In genomic region chr17:35782398-35782797, GRCm38 (mm10) we compare ENCODE assay signal across 10 mouse cellular contexts. TPM values are rescaled to one million over a fixed set of nuclear protein-coding genes. Genes with fewer than 3 reads are reported as not detected.
A peak's percentile ranks its signal among the peaks of the same experiment; 100 is the strongest.
DNase-seq lines count a peak whose midpoint lies in the region; ATAC-seq and TF ChIP-seq lines count a peak whose summit lies in the region.
"Had no signal": no experiment of that assay in that cellular context is flagged by ENCODE, and none has a peak within 500 bp of the region (broad histone marks: within the 10 kb centered on the region; RNA-seq: fewer than 3 reads in every experiment).

No protein-coding gene starts in this region.

- TF ChIP-seq CTCF in midbrain, postnatal 0 days (IDR thresholded peaks at IDR 0.05) = peak; percentile 36; the same call in 1 of the 2 replicates

- ATAC-seq in forebrain, embryonic 11.5 days (replicated peaks; ENCODE audit: low FRiP score) = no peak
- no peak for ATAC-seq in forebrain, embryonic 12.5 days (ENCODE audit: low FRiP score)
- no peak for ATAC-seq in liver, embryonic 11.5 days (replicated peaks; ENCODE audit: low FRiP score)
- no peak for ATAC-seq in midbrain, postnatal 0 days (ENCODE audit: low FRiP score)

- no peak overlapping the region for H3K27ac ChIP-seq in forebrain, embryonic 11.5 days (ENCODE audit: low read depth, low read length)
- H3K27ac ChIP-seq in forebrain, embryonic 12.5 days = no peak overlapping the region
- no peak overlapping the region for H3K27ac ChIP-seq in liver, embryonic 11.5 days (ENCODE audit: low read depth, low read length)
- H3K27ac ChIP-seq in midbrain, postnatal 0 days (ENCODE audit: low read depth, low read length) = no peak overlapping the region

- H3K4me1 ChIP-seq in forebrain, embryonic 11.5 days (replicated peaks; ENCODE audit: control insufficient read depth, insufficient read depth, low read length) = no peaks in the 10 kb centered on the region
- H3K4me1 ChIP-seq in forebrain, embryonic 12.5 days = no peaks in the 10 kb centered on the region
- H3K4me1 ChIP-seq in liver, embryonic 11.5 days (replicated peaks; ENCODE audit: control insufficient read depth, insufficient read depth, low read length) = peaks cover 11% of the 10 kb centered on the region; the same call in 1 of the 2 replicates
- H3K4me1 ChIP-seq in midbrain, postnatal 0 days (ENCODE audit: insufficient read depth, low read length) = no peaks in the 10 kb centered on the region

- no peaks in the 10 kb centered on the region for H3K36me3 ChIP-seq in forebrain, embryonic 11.5 days (ENCODE audit: control insufficient read depth, insufficient read depth, low read length)
- no peaks in the 10 kb centered on the region for H3K36me3 ChIP-seq in forebrain, embryonic 12.5 days (replicated peaks)
- H3K36me3 ChIP-seq in liver, embryonic 11.5 days (ENCODE audit: control insufficient read depth, insufficient read depth, low read length) = no peaks in the 10 kb centered on the region
- H3K36me3 ChIP-seq in midbrain, postnatal 0 days (ENCODE audit: insufficient read depth, low read length) = no peaks in the 10 kb centered on the region

- H3K4me3 ChIP-seq in forebrain, embryonic 11.5 days (ENCODE audit: low read depth, low read length) = no peak overlapping the region
- no peak overlapping the region for H3K4me3 ChIP-seq in forebrain, embryonic 12.5 days (replicated peaks)
- no peak overlapping the region for H3K4me3 ChIP-seq in liver, embryonic 11.5 days (ENCODE audit: low read depth, low read length)
- H3K4me3 ChIP-seq in midbrain, postnatal 0 days (ENCODE audit: low read depth, low read length) = no peak overlapping the region
- H3K4me3 ChIP-seq: erythroblast, embryonic 14.5 days had no signal

- no peaks in the 10 kb centered on the region for H3K27me3 ChIP-seq in forebrain, embryonic 11.5 days (ENCODE audit: control insufficient read depth, insufficient read depth, low read length)
- H3K27me3 ChIP-seq in forebrain, embryonic 12.5 days = no peaks in the 10 kb centered on the region
- no peaks in the 10 kb centered on the region for H3K27me3 ChIP-seq in liver, embryonic 11.5 days (replicated peaks; ENCODE audit: control insufficient read depth, insufficient read depth, low read length)
- no peaks in the 10 kb centered on the region for H3K27me3 ChIP-seq in midbrain, postnatal 0 days (ENCODE audit: insufficient read depth, low read length)

- no peak overlapping the region for H3K4me2 ChIP-seq in forebrain, embryonic 11.5 days (ENCODE audit: low read depth, low read length, severe bottlenecking)
- H3K4me2 ChIP-seq in forebrain, embryonic 12.5 days = no peak overlapping the region
- no peak overlapping the region for H3K4me2 ChIP-seq in liver, embryonic 11.5 days
- no peak overlapping the region for H3K4me2 ChIP-seq in midbrain, postnatal 0 days (ENCODE audit: low read depth, low read length, poor library complexity, severe bottlenecking)

- 71% methylated on average over 2 of the region's 2 CpGs for WGBS in forebrain, embryonic 11.5 days
- 79% methylated on average over 2 of the region's 2 CpGs for WGBS in forebrain, embryonic 12.5 days
- 67% methylated on average over 2 of the region's 2 CpGs for whole genome bisulfite sequencing in liver, embryonic 11.5 days
- 76% methylated on average over 2 of the region's 2 CpGs for WGBS in midbrain, postnatal 0 days

- no peaks in the 10 kb centered on the region for H3K9me3 ChIP-seq in forebrain, embryonic 11.5 days (ENCODE audit: control insufficient read depth, low read length)
- no peaks in the 10 kb centered on the region for H3K9me3 ChIP-seq in forebrain, embryonic 12.5 days
- H3K9me3 ChIP-seq in liver, embryonic 11.5 days (ENCODE audit: control insufficient read depth, low read length) = no peaks in the 10 kb centered on the region
- H3K9me3 ChIP-seq in midbrain, postnatal 0 days (ENCODE audit: low read length) = no peaks in the 10 kb centered on the region

- peak; percentile 63 for DNase-seq in forebrain, embryonic 11.5 days (ENCODE audit: low spot score)
- DNase-seq in liver (peak; percentile 34), R1 (ENCODE audit: low read depth, low spot score) (peak; percentile 59)
- DNase-seq in liver, embryonic 11.5 days (ENCODE audit: low spot score) = no peak
- no peak for DNase-seq in midbrain, postnatal 0 days (ENCODE audit: low spot score)
- no peak for DNase-seq in adrenal gland, adult 2 months
- no peak for DNase-seq in cerebellum, adult 9-10 months
- DNase-seq: heart, postnatal 4 days had no signal

- no peak overlapping the region for H3K9ac ChIP-seq in forebrain, embryonic 11.5 days (ENCODE audit: low read length)
- H3K9ac ChIP-seq in forebrain, embryonic 12.5 days = no peak overlapping the region
- H3K9ac ChIP-seq in liver, embryonic 11.5 days (ENCODE audit: low read depth, low read length) = no peak overlapping the region
- no peak overlapping the region for H3K9ac ChIP-seq in midbrain, postnatal 0 days (replicated peaks; ENCODE audit: low read length, poor library complexity, severe bottlenecking)

RNA-seq across cellular contexts. Expression of gene Ier3, which starts 39.1 kb away (rescaled TPM):
- polyA plus RNA-seq in forebrain, embryonic 11.5 days (2014; fragmentation: Nextera tagmentation; extraction: Ambion mirVana) = 2.4 and 3.5 TPM in 2 replicates
- polyA plus RNA-seq in forebrain, embryonic 12.5 days (2016; fragmentation: Nextera tagmentation; extraction: Ambion mirVana) = 4.9 and 5.3 TPM in 2 replicates
- polyA plus RNA-seq in liver, embryonic 11.5 days (2014; fragmentation: Nextera tagmentation; extraction: Ambion mirVana) = 9.4 and 9.9 TPM in 2 replicates
- 10.9 and 13.5 TPM in 2 replicates for total RNA-seq in midbrain, postnatal 0 days (2014; rRNA removed)
- polyA plus RNA-seq in midbrain, postnatal 0 days (2015; fragmentation: Nextera tagmentation; extraction: Ambion mirVana) = 12.2 and 16.0 TPM in 2 replicates
- total RNA-seq in adrenal gland, adult 2 months (2021) = 10 to 100 TPM in 1 of 2 experiments, 1 to 10 TPM in 1; 9.6 to 13.8 TPM
- polyA plus RNA-seq in adrenal gland, adult 2 months (2012; rRNA removed) = 17.1 and 17.6 TPM in 2 replicates

RNA-seq across cellular contexts. Expression of gene Flot1, which starts 40.6 kb away (rescaled TPM):
- polyA plus RNA-seq in forebrain, embryonic 11.5 days (2014; fragmentation: Nextera tagmentation; extraction: Ambion mirVana) = 48.5 and 49.5 TPM in 2 replicates
- polyA plus RNA-seq in forebrain, embryonic 12.5 days (2016; fragmentation: Nextera tagmentation; extraction: Ambion mirVana) = 53.7 and 56.0 TPM in 2 replicates
- polyA plus RNA-seq in liver, embryonic 11.5 days (2014; fragmentation: Nextera tagmentation; extraction: Ambion mirVana) = 59.3 and 67.8 TPM in 2 replicates
- total RNA-seq in midbrain, postnatal 0 days (2014; rRNA removed) = 112 and 122 TPM in 2 replicates
- 124 and 140 TPM in 2 replicates for polyA plus RNA-seq in midbrain, postnatal 0 days (2015; fragmentation: Nextera tagmentation; extraction: Ambion mirVana)
- 10 to 100 TPM; 59.0 to 74.4 TPM for total RNA-seq in adrenal gland, adult 2 months (2021)
- polyA plus RNA-seq in adrenal gland, adult 2 months (2012; rRNA removed) = 61.0 and 66.2 TPM in 2 replicates

RNA-seq across cellular contexts. Expression of gene Tubb5, which starts 55.7 kb away (rescaled TPM):
- polyA plus RNA-seq in forebrain, embryonic 11.5 days (2014; fragmentation: Nextera tagmentation; extraction: Ambion mirVana) = 1,583 and 1,671 TPM in 2 replicates
- polyA plus RNA-seq in forebrain, embryonic 12.5 days (2016; fragmentation: Nextera tagmentation; extraction: Ambion mirVana) = 1,541 and 1,619 TPM in 2 replicates
- 843 and 854 TPM in 2 replicates for polyA plus RNA-seq in liver, embryonic 11.5 days (2014; fragmentation: Nextera tagmentation; extraction: Ambion mirVana)
- 3,416 and 3,526 TPM in 2 replicates for total RNA-seq in midbrain, postnatal 0 days (2014; rRNA removed)
- polyA plus RNA-seq in midbrain, postnatal 0 days (2015; fragmentation: Nextera tagmentation; extraction: Ambion mirVana) = 1,872 and 1,886 TPM in 2 replicates
- 100 to 1,000 TPM; 152 to 198 TPM for total RNA-seq in adrenal gland, adult 2 months (2021)
- 137 and 156 TPM in 2 replicates for polyA plus RNA-seq in adrenal gland, adult 2 months (2012; rRNA removed)

RNA-seq across cellular contexts. Expression of gene Mdc1, which starts 58.9 kb away (rescaled TPM):
- 27.2 and 29.2 TPM in 2 replicates for polyA plus RNA-seq in forebrain, embryonic 11.5 days (2014; fragmentation: Nextera tagmentation; extraction: Ambion mirVana)
- polyA plus RNA-seq in forebrain, embryonic 12.5 days (2016; fragmentation: Nextera tagmentation; extraction: Ambion mirVana) = 22.3 and 26.1 TPM in 2 replicates
- polyA plus RNA-seq in liver, embryonic 11.5 days (2014; fragmentation: Nextera tagmentation; extraction: Ambion mirVana) = 19.6 and 23.3 TPM in 2 replicates
- total RNA-seq in midbrain, postnatal 0 days (2014; rRNA removed) = 22.4 and 22.6 TPM in 2 replicates
- polyA plus RNA-seq in midbrain, postnatal 0 days (2015; fragmentation: Nextera tagmentation; extraction: Ambion mirVana) = 3.7 and 4.7 TPM in 2 replicates
- total RNA-seq in adrenal gland, adult 2 months (2021) = 10 to 100 TPM; 15.4 to 20.8 TPM
- 3.6 and 5.9 TPM in 2 replicates for polyA plus RNA-seq in adrenal gland, adult 2 months (2012; rRNA removed)

Comparison
In these comparisons a context has a peak if more than half of its experiments do, and no peak if none do; other contexts are left out.
1. DNase-seq: peak in forebrain, embryonic 11.5 days (single experiment), liver (single experiment) and R1 (single experiment); none in liver, embryonic 11.5 days (single experiment), midbrain, postnatal 0 days (single experiment), adrenal gland, adult 2 months (single experiment) and cerebellum, adult 9-10 months (single experiment).